Mouse (Mus musculus) G1E (cell line): ENCODE data around the gene Mxd1. TPM values are rescaled to one million over a fixed set of nuclear protein-coding genes. Genes with fewer than 3 reads are reported as not detected.

Experiments
- ATAC-seq: 2 replicates; pipeline ENCODE4 v1.8.0; 2016; ENCODE audit warnings: mild to moderate bottlenecking; ENCODE audit not compliant: insufficient number of reproducible peaks, poor library complexity, low FRiP score, severe bottlenecking; ENCODE audit errors: extremely low read depth
- DNase-seq: peaks from one replicate; pipeline ENCODE4 v3.0.0; 2012; ENCODE audit warnings: low spot score
- H3K27me3 ChIP-seq: 2 replicates; pipeline ENCODE4 v1.6.1; 2012; ENCODE audit warnings: mild to moderate bottlenecking, low read length, inconsistent platforms; ENCODE audit not compliant: insufficient read depth
- H3K36me3 ChIP-seq: replicated peaks from 2 replicates; pipeline ENCODE3; 2012; ENCODE audit warnings: mild to moderate bottlenecking, inconsistent platforms
- H3K4me1 ChIP-seq: 2 replicates; pipeline ENCODE4 v1.6.1; 2012; ENCODE audit warnings: low read depth, low read length, inconsistent platforms, mixed read lengths; ENCODE audit not compliant: insufficient read depth
- H3K4me3 ChIP-seq: 2 replicates; pipeline ENCODE4 v1.5.1; 2012; ENCODE audit warnings: low read depth, mild to moderate bottlenecking, inconsistent platforms, low read length, moderate library complexity, mixed read lengths
- H3K9me3 ChIP-seq: replicated peaks from 2 replicates; pipeline ENCODE4 v1.6.1; 2012; ENCODE audit warnings: inconsistent platforms
- CTCF ChIP-seq: IDR thresholded peaks from 2 replicates; pipeline ENCODE4 v1.5.1; 2012; ENCODE audit warnings: low read depth, low read length, inconsistent platforms, mixed read lengths
- GATA1 ChIP-seq: IDR thresholded peaks from 2 replicates; pipeline ENCODE4 v1.6.1; 2012; ENCODE audit warnings: borderline replicate concordance, low read length, inconsistent platforms, mixed read lengths
- GATA2 ChIP-seq: IDR thresholded peaks from 2 replicates; pipeline ENCODE4 v1.6.1; 2012; ENCODE audit warnings: low read depth, low read length, inconsistent platforms, borderline replicate concordance
- POLR2AphosphoS5 ChIP-seq: IDR thresholded peaks from 2 replicates; pipeline ENCODE4 v1.6.1; 2012; ENCODE audit warnings: low read depth, low read length, inconsistent platforms; ENCODE audit not compliant: insufficient replicate concordance
- TAL1 ChIP-seq: conservative IDR thresholded peaks from 2 replicates; pipeline ENCODE4 v1.6.1; 2012; ENCODE audit warnings: low read depth, low read length, inconsistent platforms, mixed read lengths
- polyA plus RNA-seq: library from polyadenylated mRNA; stranded (reverse); fragments of >175 nt; gene quantifications from 2 replicates; pipeline ENCODE4 v1.2.3, GENCODE M21; 2012
- total RNA-seq, 2 experiments: library from RNA; stranded (forward) in 1 of 2; stranded (reverse) in 1 of 2; fragments of 200-1000 nt in 1 of 2; fragments of >200 nt in 1 of 2; fragmentation: Nextera tagmentation in 1 of 2; gene quantifications; 2 replicates each; pipeline ENCODE4 v1.2.3; 2014 to 2017

Gene Mxd1
- total and polyA plus RNA-seq, 3 experiments: 6.6 to 116 (median 72.4) TPM

- Histone ChIP-seq H3K36me3 (no peaks in the 10 kb centered on the region), H3K27me3 (no peaks in the 10 kb centered on the region), H3K9me3 (no peaks in the 10 kb centered on the region), H3K4me3 (no peak overlapping the region), H3K4me1 (peaks cover 74% of the 10 kb centered on the region)
- no peak for TF ChIP-seq TAL1
- TF ChIP-seq POLR2AphosphoS5: no peak
- TF ChIP-seq CTCF: no peak
- DNase-seq (no peak), ATAC-seq (no peak)
Observed at GRCm38 (mm10) chr6:86640161-86640560, 28.8 kb downstream of the Mxd1 start.

- Histone ChIP-seq H3K27me3 (no peaks in the 10 kb centered on the region), H3K9me3 (no peaks in the 10 kb centered on the region), H3K4me3 (no peak overlapping the region; the same call in 1 of the 2 replicates), H3K36me3 (no peaks in the 10 kb centered on the region), H3K4me1 (peaks cover 69% of the 10 kb centered on the region)
- TF ChIP-seq TAL1 (peak; percentile 78), POLR2AphosphoS5 (no peak)
- peak; percentile 64 for DNase-seq
- peak; percentile 79 for ATAC-seq
Observed at GRCm38 (mm10) chr6:86639180-86640160, 29.5 kb downstream of the Mxd1 start.

- no peaks in the 10 kb centered on the region for H3K9me3 ChIP-seq
- ATAC-seq (no peak), DNase-seq (no peak)
- no peaks in the 10 kb centered on the region for H3K36me3 ChIP-seq
- H3K27me3 ChIP-seq: no peaks in the 10 kb centered on the region
- H3K4me1 ChIP-seq: peaks cover 62% of the 10 kb centered on the region
- H3K4me3 ChIP-seq: no peak overlapping the region
- no peak for TF ChIP-seq POLR2AphosphoS5
- TF ChIP-seq TAL1: no peak
- TF ChIP-seq GATA2: no peak
- TF ChIP-seq GATA1: no peak
- no peak for TF ChIP-seq CTCF
Observed at GRCm38 (mm10) chr6:86638434-86638833, 30.5 kb downstream of the Mxd1 start.

- H3K9me3 ChIP-seq: no peaks in the 10 kb centered on the region
- no peaks in the 10 kb centered on the region for H3K27me3 ChIP-seq
- no peak for ATAC-seq
- TF ChIP-seq CTCF: no peak
- TF ChIP-seq GATA1: no peak
- TF ChIP-seq GATA2: no peak
- TF ChIP-seq TAL1: no peak
- DNase-seq: no peak
- H3K36me3 ChIP-seq: no peaks in the 10 kb centered on the region
- no peak overlapping the region for H3K4me3 ChIP-seq
- peaks cover 62% of the 10 kb centered on the region for H3K4me1 ChIP-seq
Observed at GRCm38 (mm10) chr6:86637860-86638259, 31.1 kb downstream of the Mxd1 start.

GRCm38 (mm10) chr6:86637171-86637835 lies 31.7 kb downstream of the Mxd1 start:
- DNase-seq (no peak), ATAC-seq (peak; percentile 47; the same call in 1 of the 2 replicates)
- H3K4me3 ChIP-seq: no peak overlapping the region

GRCm38 (mm10) chr6:86636495-86636894 lies 32.5 kb downstream of the Mxd1 start:
- DNase-seq (no peak), ATAC-seq (0 out of 2 replicates have a peak, but pooled peaks have one; percentile 29)
- TF ChIP-seq GATA1 (no peak), TAL1 (no peak), CTCF (no peak), GATA2 (no peak), POLR2AphosphoS5 (no peak)
- Histone ChIP-seq H3K9me3 (no peaks in the 10 kb centered on the region), H3K4me3 (peak overlapping the region; percentile 11; the same call in 1 of the 2 replicates), H3K27me3 (peaks cover 4% of the 10 kb centered on the region; the same call in 1 of the 2 replicates), H3K36me3 (no peaks in the 10 kb centered on the region), H3K4me1 (peaks cover 52% of the 10 kb centered on the region)

More at GRCm38 (mm10) chr6:86637171-86637835, 31.7 kb downstream of the Mxd1 start:
- peaks cover 57% of the 10 kb centered on the region for H3K4me1 ChIP-seq
- no peak for TF ChIP-seq POLR2AphosphoS5
- peak; percentile 53 for TF ChIP-seq TAL1
- no peak for TF ChIP-seq CTCF
- TF ChIP-seq GATA2: no peak
- TF ChIP-seq GATA1: no peak
- H3K9me3 ChIP-seq: no peaks in the 10 kb centered on the region
- no peaks in the 10 kb centered on the region for H3K27me3 ChIP-seq
- no peaks in the 10 kb centered on the region for H3K36me3 ChIP-seq
